Mouse (Mus musculus): Measurements from ENCODE around the gene Nufip1. TPM values are rescaled to one million over a fixed set of nuclear protein-coding genes. Genes with fewer than 3 reads are reported as not detected.

Gene Nufip1
- 1 to 10 TPM; 8.3 to 9.4 (median 8.8) TPM for total RNA-seq (2022)

- peak; percentile 92 to 93 for DNase-seq (ENCODE audit: low spot score in 2 of 2)
Measured at GRCm38 (mm10) chr14:76110396-76111221, at the start of gene Nufip1, which contains the start of gene Gpalpp1. Gene Nufip1 (plus strand): TSS chr14:76110891. Gene Gpalpp1 (minus strand): TSS chr14:76110760.

DNA sequence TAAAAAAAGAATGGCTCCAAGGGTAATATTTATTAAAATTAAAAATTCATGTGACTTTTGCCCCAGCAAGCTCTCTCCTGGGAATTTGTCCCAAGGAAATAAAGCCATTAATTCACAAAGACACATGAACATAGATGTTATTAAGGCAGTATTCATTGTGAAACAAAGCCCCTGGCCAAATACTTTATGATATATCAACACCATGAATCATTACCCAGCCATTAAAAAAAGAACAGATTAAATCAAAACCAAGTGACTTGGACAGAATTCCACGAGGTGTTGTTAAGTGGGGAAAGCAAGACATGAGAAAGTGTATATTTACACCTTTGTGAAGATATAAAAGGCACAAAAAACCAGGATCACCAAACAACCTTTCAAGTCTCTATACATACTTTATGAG, 43.5 kb upstream of the Nufip1 start:
- no peak for DNase-seq (ENCODE audit: low spot score in 2 of 2)

DNA sequence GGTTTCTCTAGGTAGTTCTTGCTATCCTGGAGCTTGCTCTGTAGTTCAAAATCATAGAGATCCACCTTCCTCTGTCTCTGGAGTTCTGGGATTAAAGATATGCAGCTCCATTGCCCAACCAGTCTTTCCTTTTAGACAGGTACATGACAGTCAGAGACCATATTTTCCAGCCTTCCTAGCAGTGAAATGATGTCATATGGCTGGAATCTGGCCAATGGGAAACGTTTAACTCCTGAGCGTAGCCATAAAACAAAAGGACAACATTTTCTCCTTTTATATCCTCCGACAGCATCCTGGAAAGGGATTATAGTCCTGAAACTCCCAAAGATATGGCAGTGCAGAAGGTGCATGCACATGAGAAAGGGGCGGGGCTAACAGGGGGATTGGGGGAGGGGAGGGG, 42.4 kb upstream of the Nufip1 start:
- no peak for DNase-seq (ENCODE audit: low spot score in 2 of 2)

- no peak for DNase-seq (ENCODE audit: low spot score in 2 of 2)
Measured at GRCm38 (mm10) chr14:76069296-76069695, 41.4 kb upstream of the Nufip1 start.

- DNase-seq (ENCODE audit: low spot score in 2 of 2): no peak
Measured at GRCm38 (mm10) chr14:76072626-76073025, 38.1 kb upstream of the Nufip1 start.

DNA sequence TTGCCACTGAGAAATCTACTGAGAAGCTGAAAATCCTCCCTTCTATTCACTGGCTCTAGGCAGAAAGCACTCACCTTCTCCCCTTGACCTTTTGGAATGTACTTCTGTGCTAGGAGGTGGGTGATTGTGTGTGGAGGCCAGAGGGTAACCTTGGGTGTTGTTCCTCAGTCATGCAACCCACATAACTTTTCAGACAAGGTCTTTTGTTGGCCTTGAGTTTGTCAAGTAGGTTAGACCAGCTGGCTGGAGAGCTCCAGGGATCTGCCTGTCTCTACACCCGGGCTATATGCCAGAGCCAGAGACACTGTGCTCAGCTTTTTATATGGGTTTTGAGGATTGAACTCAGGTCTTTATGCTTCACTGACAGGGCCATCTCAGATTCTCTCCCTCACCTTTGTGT, 36.5 kb upstream of the Nufip1 start:
- DNase-seq (ENCODE audit: low spot score in 2 of 2): no peak

- DNase-seq (ENCODE audit: low spot score in 2 of 2): no peak
Measured at GRCm38 (mm10) chr14:76075721-76076120, 35.0 kb upstream of the Nufip1 start.

DNA sequence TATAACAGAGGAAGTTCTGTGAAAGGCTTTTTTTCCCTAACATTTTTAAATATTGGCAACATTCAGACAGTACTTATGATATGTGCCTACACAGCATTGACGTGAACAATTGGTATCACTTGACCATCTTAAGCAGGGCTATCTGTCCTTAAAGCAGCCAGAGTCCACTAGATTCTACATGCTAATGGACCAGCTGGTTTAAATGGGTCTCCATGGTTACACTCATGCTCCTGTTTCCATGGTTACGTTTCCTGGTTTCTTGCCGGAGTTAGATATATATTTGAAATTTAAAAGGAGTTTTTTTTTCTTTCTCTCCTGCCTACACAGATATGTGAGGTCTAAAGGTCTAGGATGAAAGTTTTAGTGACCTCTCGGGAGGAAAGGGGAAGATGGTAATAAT, 34.1 kb upstream of the Nufip1 start:
- no peak for DNase-seq (ENCODE audit: low spot score in 2 of 2)

DNA sequence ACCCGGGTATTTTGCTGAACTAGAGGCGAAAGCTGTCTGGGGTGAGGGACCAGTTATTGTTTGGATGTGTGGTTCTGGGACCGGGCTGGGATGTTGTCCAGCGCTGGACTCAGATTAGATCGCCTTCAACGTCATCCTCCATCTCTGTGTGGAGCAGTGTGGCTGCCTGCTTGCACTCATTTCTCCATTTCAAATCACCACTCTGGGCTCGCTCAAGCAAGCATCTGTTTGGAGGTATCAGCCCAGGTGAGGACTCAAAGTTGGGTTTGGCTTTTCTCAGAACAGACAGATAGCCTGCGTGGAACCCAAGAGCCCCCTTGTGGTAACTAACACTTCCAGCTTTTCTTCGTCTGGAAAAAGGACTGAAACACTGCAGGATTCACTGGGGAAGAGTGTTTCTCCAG, 33.6 kb upstream of the Nufip1 start:
- DNase-seq (ENCODE audit: low spot score in 2 of 2): peak; percentile 63 to 76

DNA sequence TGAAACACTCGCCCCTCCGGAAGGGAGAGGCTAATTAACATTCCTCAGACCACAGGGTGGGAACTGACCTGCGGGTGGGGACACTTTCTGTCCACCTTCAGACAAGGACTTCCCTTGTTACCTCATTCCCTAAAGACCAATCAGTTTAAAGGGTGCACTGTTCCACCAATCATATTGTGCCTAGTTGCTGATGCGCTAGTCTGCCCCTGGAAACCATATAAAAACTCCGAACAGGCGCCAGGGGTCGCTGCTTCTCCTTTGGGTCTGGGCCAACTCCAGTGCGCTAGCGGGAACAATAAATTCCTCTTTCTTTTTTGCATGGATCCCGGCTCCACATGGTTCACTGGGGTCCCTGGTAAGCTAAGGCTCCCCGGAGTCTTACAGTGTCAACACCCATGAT, 29.2 kb upstream of the Nufip1 start:
- no peak for DNase-seq (ENCODE audit: low spot score in 2 of 2)

GRCm38 (mm10) chr14:76082086-76082636, 28.5 kb upstream of the Nufip1 start:
- no peak for DNase-seq (ENCODE audit: low spot score in 2 of 2)

- no peak for DNase-seq (ENCODE audit: low spot score in 2 of 2)
Measured at GRCm38 (mm10) chr14:76084188-76084587, 26.5 kb upstream of the Nufip1 start.

DNA sequence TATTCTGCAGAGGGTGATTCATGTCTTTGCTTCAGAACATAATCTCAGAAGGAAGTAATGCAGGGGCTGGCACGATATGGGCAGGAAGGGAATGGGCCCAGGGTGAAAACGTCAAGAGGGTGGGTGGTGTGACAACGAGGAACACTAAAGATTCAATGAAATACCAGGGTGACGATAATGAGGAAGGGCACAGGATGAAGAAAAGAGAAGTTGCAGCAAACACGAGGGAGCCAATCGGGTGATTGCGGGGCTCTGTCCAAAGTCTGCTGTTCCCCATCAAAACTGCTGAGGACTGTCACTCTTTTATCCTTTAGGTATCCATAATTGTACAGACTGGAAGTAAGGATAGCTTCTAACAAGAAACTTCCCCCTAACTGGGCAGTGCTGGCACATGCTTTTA, 13.4 kb upstream of the Nufip1 start:
- no peak for DNase-seq (ENCODE audit: low spot score in 2 of 2)

GRCm38 (mm10) chr14:76097815-76098214, 12.9 kb upstream of the Nufip1 start:
- DNase-seq (ENCODE audit: low spot score in 2 of 2): no peak

- DNase-seq (ENCODE audit: low spot score in 2 of 2): no peak
Measured at GRCm38 (mm10) chr14:76099543-76099942, 11.1 kb upstream of the Nufip1 start.

DNA sequence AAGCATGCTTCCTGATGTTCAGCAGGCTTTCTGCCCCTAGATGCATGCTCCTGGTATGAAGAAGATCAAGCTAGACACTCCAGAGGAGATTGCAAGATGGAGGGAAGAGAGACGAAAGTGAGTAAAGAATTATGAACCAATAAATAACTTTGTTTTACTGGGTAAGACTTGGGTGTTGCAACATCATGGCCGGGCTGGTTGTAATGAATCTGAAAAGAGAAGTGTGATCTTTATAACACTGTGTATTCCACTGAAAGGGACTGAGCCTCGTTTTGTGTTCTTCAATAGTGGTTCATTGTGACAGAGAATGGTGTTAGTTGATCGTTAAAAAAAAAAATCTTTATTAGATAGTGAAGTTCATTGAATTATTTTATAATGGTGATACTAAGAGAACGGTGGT, 5.1 kb downstream of the Nufip1 start:
- DNase-seq (ENCODE audit: low spot score in 2 of 2): no peak

DNA sequence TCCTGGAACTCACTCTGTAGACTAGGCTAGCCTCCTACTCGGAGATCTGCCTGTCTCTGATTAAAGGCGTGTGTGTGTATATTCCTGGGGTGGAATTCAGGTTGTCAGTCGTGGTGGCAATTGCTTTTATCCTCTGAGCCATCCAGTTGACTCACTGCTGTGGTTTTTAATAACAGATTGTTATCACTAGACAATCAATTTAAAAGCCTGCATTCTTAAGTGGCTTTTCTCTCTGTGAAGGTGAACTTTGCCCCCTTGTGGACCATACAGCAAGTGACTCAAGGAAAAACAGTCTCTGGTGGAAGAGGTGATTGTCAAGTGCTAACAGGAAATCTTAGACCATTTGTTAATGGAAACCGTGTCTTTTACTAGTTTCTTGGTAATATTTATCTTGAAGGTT, 8.3 kb downstream of the Nufip1 start:
- no peak for DNase-seq (ENCODE audit: low spot score in 2 of 2)

DNA sequence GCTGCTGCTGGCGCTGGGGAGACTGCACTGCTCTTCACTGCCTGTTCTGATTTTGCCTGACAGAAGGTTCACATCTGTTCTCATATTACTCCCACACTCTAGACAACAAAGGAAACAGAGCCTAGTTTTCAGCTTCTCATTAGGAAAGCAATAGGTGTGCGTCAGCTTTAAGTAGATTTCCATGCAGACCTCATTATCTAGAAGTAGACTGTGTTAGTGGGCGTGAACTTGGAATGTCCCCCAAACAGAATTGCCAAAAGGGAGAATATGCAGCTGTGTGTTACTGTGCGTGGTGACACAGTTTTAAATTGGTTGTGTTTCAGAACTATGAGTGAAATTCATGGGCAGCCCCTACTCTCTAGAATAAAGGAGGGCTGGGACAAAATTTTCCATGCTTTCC, 9.8 kb downstream of the Nufip1 start:
- peak; percentile 46 to 68 for DNase-seq (ENCODE audit: low spot score in 2 of 2)

DNA sequence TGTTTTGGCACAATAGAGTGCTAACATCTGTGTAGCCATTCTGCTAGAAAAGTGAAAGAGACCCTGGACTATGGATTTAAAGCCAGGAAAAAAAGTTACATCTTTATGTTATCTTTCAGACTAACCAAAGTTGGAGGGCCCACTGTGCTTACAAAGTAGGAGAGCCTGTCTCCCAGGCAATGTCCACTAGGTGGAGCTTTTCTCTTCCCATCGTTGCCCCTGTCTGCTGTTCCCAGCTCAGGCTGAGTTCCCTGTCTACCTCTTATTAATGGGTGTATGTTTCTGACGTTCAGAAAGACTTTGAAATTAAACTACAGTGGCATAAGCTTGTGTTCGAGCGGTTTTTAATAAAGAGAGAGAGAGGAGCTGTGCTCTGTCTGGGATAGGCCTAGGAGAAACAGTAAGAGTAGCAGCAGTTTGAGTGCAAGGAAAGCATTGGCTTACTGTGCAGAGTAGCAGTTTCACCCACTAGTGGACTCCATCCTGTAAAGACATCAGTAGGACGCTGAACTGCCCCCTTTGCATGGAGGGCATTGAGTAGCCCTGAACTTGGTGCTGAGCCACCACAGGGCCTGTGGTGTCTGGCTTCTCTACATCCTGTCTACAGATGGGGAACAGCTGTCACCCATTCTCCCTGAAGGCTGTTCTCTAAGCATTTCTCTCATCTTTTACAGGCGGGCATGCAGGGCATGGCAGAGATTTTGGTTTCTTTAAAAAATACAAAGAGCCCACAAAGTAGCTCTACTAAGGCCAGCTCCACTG, 11.4 kb downstream of the Nufip1 start:
- DNase-seq (ENCODE audit: low spot score in 2 of 2): peak; percentile 19 to 45

DNA sequence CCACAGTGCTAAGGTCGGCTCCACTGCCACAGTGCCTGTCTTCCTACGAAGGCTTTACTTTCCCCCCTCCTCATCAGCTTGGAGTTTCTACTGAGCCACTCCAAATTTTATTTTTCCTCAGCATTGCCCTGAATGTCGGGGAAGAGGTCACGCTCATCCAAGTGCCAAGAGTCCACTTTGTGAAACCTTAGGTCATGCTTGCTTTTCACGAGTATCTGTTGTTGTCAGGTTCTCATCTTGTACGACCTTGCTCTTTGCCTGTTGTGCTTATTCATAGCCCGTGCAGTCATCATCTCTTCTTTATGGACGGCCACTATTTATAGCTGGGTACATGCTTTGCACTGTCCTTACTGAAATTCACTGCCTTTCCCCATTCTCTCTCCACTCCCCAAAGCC, 12.0 kb downstream of the Nufip1 start:
- no peak for DNase-seq (ENCODE audit: low spot score in 2 of 2)

DNA sequence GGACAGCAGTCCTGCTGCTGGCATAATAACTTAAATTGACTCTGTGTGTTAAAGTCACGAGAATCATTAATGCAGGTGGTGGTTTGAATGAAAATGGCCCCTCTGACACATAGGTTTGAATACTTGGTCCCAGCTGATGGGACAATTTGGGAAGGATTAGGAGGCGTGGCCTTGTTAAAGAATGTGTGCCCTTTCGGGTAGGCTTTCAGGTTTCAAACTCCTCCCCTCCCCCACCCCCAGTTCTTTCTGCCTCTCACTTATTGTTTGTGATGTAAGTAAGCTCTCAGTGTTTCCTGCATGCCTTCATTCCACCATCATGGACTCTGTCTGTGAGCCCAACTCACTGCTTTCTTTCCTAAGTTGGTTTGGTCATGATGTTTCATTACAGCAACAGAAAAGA, 16.6 kb downstream of the Nufip1 start:
- no peak for DNase-seq (ENCODE audit: low spot score in 2 of 2)

- DNase-seq (ENCODE audit: low spot score in 2 of 2): no peak
Measured at GRCm38 (mm10) chr14:76128174-76128573, 17.5 kb downstream of the Nufip1 start.

All from layer of hippocampus, adult 8-10 months (tissue).